Mouse (Mus musculus) CH12.LX (cell line): ENCODE measurements around the gene Clba1.

Experiments used
- CTCF ChIP-seq, 2 experiments: IDR thresholded peaks in 1 of 2; conservative IDR thresholded peaks in 1 of 2; 2 replicates each; pipeline ENCODE4 v1.5.1; 2011 to 2012; ENCODE audit warnings: low read depth in 2 of 2, low read length in 2 of 2, improper control_type of control experiment in 1 of 2, inconsistent platforms in 1 of 2, mild to moderate bottlenecking in 1 of 2, moderate library complexity in 1 of 2
- E2F4 ChIP-seq: IDR thresholded peaks from 2 replicates; pipeline ENCODE4 v1.6.1; 2011; ENCODE audit warnings: low read depth, low read length, improper control_type of control experiment; ENCODE audit not compliant: insufficient replicate concordance
- MAZ ChIP-seq: IDR thresholded peaks from 2 replicates; pipeline ENCODE4 v1.6.1; 2012; ENCODE audit warnings: low read depth, mild to moderate bottlenecking, inconsistent platforms, low read length, improper control_type of control experiment, moderate library complexity
- POLR2A ChIP-seq: IDR thresholded peaks from 2 replicates; pipeline ENCODE4 v1.6.1; 2011; ENCODE audit warnings: low read depth, mild to moderate bottlenecking, improper control_type of control experiment, low read length
- RCOR1 ChIP-seq: conservative IDR thresholded peaks from 2 replicates; pipeline ENCODE4 v1.6.1; 2012; ENCODE audit warnings: low read depth, mild to moderate bottlenecking, inconsistent platforms, low read length, improper control_type of control experiment

- TF ChIP-seq RCOR1: no peak
- no peak for TF ChIP-seq E2F4
- peak; percentile 84 to 91 for TF ChIP-seq CTCF (conservative IDR thresholded peaks at IDR 0.05 in 1 of 2, IDR thresholded peaks at IDR 0.05 in 1 of 2; ENCODE audit: low read depth in 2 of 2, low read length in 2 of 2)
- no peak for TF ChIP-seq POLR2A
- no peak for TF ChIP-seq MAZ
These were observed 7.6 kb downstream of the Clba1 start for GRCm38 (mm10) chr12:112816294-112816693.
